Mouse (Mus musculus): ENCODE data around the gene Hsd17b12. TPM values are rescaled to one million over a fixed set of nuclear protein-coding genes. Genes with fewer than 3 reads are reported as not detected.

Gene Hsd17b12
- polyA plus RNA-seq, 1 experiment, result 97.4 TPM

- TF ChIP-seq MYOG (IDR thresholded peaks at IDR 0.05; ENCODE audit: control insufficient read depth, extremely low read depth, insufficient read length), result no peak
- TF ChIP-seq CEBPB (IDR thresholded peaks at IDR 0.05; ENCODE audit: low read depth), result no peak
- TF ChIP-seq FOSL1 (IDR thresholded peaks at IDR 0.05; ENCODE audit: insufficient read depth, low read length, poor library complexity, severe bottlenecking), result no peak
- no peak for TF ChIP-seq MYOD1 (IDR thresholded peaks at IDR 0.05; ENCODE audit: control insufficient read depth, insufficient read length, low read depth)
- no peak for TF ChIP-seq CTCF (IDR thresholded peaks at IDR 0.05; ENCODE audit: control insufficient read depth, insufficient read depth, insufficient read length)
- TF ChIP-seq USF1 (IDR thresholded peaks at IDR 0.05; ENCODE audit: low read depth), result no peak
- TF ChIP-seq MAX (IDR thresholded peaks at IDR 0.05), result no peak
- H3K36me3 ChIP-seq (ENCODE audit: control insufficient read depth, insufficient read depth), result peaks cover 7% of the 10 kb centered on the region
- H3K79me2 ChIP-seq (ENCODE audit: control insufficient read depth, insufficient read depth), result peaks cover 57% of the 10 kb centered on the region
- H3K79me3 ChIP-seq (ENCODE audit: low read depth), result peaks cover 54% of the 10 kb centered on the region
- H3K27me3 ChIP-seq (ENCODE audit: control insufficient read depth, insufficient read depth, insufficient read length), result no peaks in the 10 kb centered on the region
- H3ac ChIP-seq (ENCODE audit: control insufficient read depth, insufficient read length, low read depth), result peak overlapping the region; percentile 79
- H3K4me3 ChIP-seq (ENCODE audit: insufficient read depth, poor library complexity, severe bottlenecking), result peak overlapping the region; percentile 72
Measured at GRCm38 (mm10) chr2:94157051-94157450, 713 bp downstream of the Hsd17b12 start.

- no peak for TF ChIP-seq MYOG (IDR thresholded peaks at IDR 0.05; ENCODE audit: control insufficient read depth, extremely low read depth, insufficient read length)
- no peak for TF ChIP-seq USF1 (IDR thresholded peaks at IDR 0.05; ENCODE audit: low read depth)
- no peak for TF ChIP-seq MYOD1 (IDR thresholded peaks at IDR 0.05; ENCODE audit: control insufficient read depth, insufficient read length, low read depth)
- TF ChIP-seq CEBPB (IDR thresholded peaks at IDR 0.05; ENCODE audit: low read depth), result no peak
- no peak for TF ChIP-seq CTCF (IDR thresholded peaks at IDR 0.05; ENCODE audit: control insufficient read depth, insufficient read depth, insufficient read length)
- no peak for TF ChIP-seq FOSL1 (IDR thresholded peaks at IDR 0.05; ENCODE audit: insufficient read depth, low read length, poor library complexity, severe bottlenecking)
- no peak for TF ChIP-seq MAX (IDR thresholded peaks at IDR 0.05)
- H3K27me3 ChIP-seq (ENCODE audit: control insufficient read depth, insufficient read depth, insufficient read length), result no peaks in the 10 kb centered on the region
- peaks cover 4% of the 10 kb centered on the region for H3K36me3 ChIP-seq (ENCODE audit: control insufficient read depth, insufficient read depth)
- no peak overlapping the region for H3K4me3 ChIP-seq (ENCODE audit: insufficient read depth, poor library complexity, severe bottlenecking)
- H3K79me2 ChIP-seq (ENCODE audit: control insufficient read depth, insufficient read depth), result peaks cover 100% of the 10 kb centered on the region
- peaks cover 93% of the 10 kb centered on the region for H3K79me3 ChIP-seq (ENCODE audit: low read depth)
- H3ac ChIP-seq (ENCODE audit: control insufficient read depth, insufficient read length, low read depth), result no peak overlapping the region
Measured at GRCm38 (mm10) chr2:94145146-94145542, 12.6 kb downstream of the Hsd17b12 start.

GRCm38 (mm10) chr2:94144520-94145145, 13.1 kb downstream of the Hsd17b12 start:
- Histone ChIP-seq H3K27me3 (ENCODE audit: control insufficient read depth, insufficient read depth, insufficient read length) (no peaks in the 10 kb centered on the region), H3K79me3 (ENCODE audit: low read depth) (peaks cover 93% of the 10 kb centered on the region), H3K4me3 (ENCODE audit: insufficient read depth, poor library complexity, severe bottlenecking) (no peak overlapping the region), H3ac (ENCODE audit: control insufficient read depth, insufficient read length, low read depth) (no peak overlapping the region), H3K36me3 (ENCODE audit: control insufficient read depth, insufficient read depth) (peaks cover 7% of the 10 kb centered on the region), H3K79me2 (ENCODE audit: control insufficient read depth, insufficient read depth) (peaks cover 100% of the 10 kb centered on the region)
- no peak for TF ChIP-seq USF1 (IDR thresholded peaks at IDR 0.05; ENCODE audit: low read depth)
- TF ChIP-seq FOSL1 (IDR thresholded peaks at IDR 0.05; ENCODE audit: insufficient read depth, low read length, poor library complexity, severe bottlenecking), result no peak
- TF ChIP-seq MAX (IDR thresholded peaks at IDR 0.05), result no peak
- no peak for TF ChIP-seq CTCF (IDR thresholded peaks at IDR 0.05; ENCODE audit: control insufficient read depth, insufficient read depth, insufficient read length)
- TF ChIP-seq CEBPB (IDR thresholded peaks at IDR 0.05; ENCODE audit: low read depth), result no peak

GRCm38 (mm10) chr2:94141293-94141692, 16.5 kb downstream of the Hsd17b12 start:
- Histone ChIP-seq H3K79me2 (ENCODE audit: control insufficient read depth, insufficient read depth) (peaks cover 100% of the 10 kb centered on the region), H3K27me3 (ENCODE audit: control insufficient read depth, insufficient read depth, insufficient read length) (no peaks in the 10 kb centered on the region), H3ac (ENCODE audit: control insufficient read depth, insufficient read length, low read depth) (no peak overlapping the region), H3K36me3 (ENCODE audit: control insufficient read depth, insufficient read depth) (peaks cover 7% of the 10 kb centered on the region), H3K4me3 (ENCODE audit: insufficient read depth, poor library complexity, severe bottlenecking) (no peak overlapping the region), H3K79me3 (ENCODE audit: low read depth) (peaks cover 90% of the 10 kb centered on the region)
- TF ChIP-seq CEBPB (IDR thresholded peaks at IDR 0.05; ENCODE audit: low read depth), result no peak
- TF ChIP-seq USF1 (IDR thresholded peaks at IDR 0.05; ENCODE audit: low read depth), result no peak
- TF ChIP-seq MYOD1 (IDR thresholded peaks at IDR 0.05; ENCODE audit: control insufficient read depth, insufficient read length, low read depth), result no peak
- TF ChIP-seq MAX (IDR thresholded peaks at IDR 0.05), result no peak
- no peak for TF ChIP-seq CTCF (IDR thresholded peaks at IDR 0.05; ENCODE audit: control insufficient read depth, insufficient read depth, insufficient read length)
- TF ChIP-seq MYOG (IDR thresholded peaks at IDR 0.05; ENCODE audit: control insufficient read depth, extremely low read depth, insufficient read length), result no peak
- TF ChIP-seq FOSL1 (IDR thresholded peaks at IDR 0.05; ENCODE audit: insufficient read depth, low read length, poor library complexity, severe bottlenecking), result no peak

GRCm38 (mm10) chr2:94138469-94139390, 19.0 kb downstream of the Hsd17b12 start:
- Histone ChIP-seq H3K27me3 (ENCODE audit: control insufficient read depth, insufficient read depth, insufficient read length) (no peaks in the 10 kb centered on the region), H3ac (ENCODE audit: control insufficient read depth, insufficient read length, low read depth) (no peak overlapping the region), H3K79me3 (ENCODE audit: low read depth) (peaks cover 85% of the 10 kb centered on the region), H3K36me3 (ENCODE audit: control insufficient read depth, insufficient read depth) (peaks cover 3% of the 10 kb centered on the region), H3K79me2 (ENCODE audit: control insufficient read depth, insufficient read depth) (peaks cover 100% of the 10 kb centered on the region), H3K4me3 (ENCODE audit: insufficient read depth, poor library complexity, severe bottlenecking) (no peak overlapping the region)
- TF ChIP-seq MYOD1 (IDR thresholded peaks at IDR 0.05; ENCODE audit: control insufficient read depth, insufficient read length, low read depth), result no peak
- no peak for TF ChIP-seq MYOG (IDR thresholded peaks at IDR 0.05; ENCODE audit: control insufficient read depth, extremely low read depth, insufficient read length)
- no peak for TF ChIP-seq CTCF (IDR thresholded peaks at IDR 0.05; ENCODE audit: control insufficient read depth, insufficient read depth, insufficient read length)
- no peak for TF ChIP-seq FOSL1 (IDR thresholded peaks at IDR 0.05; ENCODE audit: insufficient read depth, low read length, poor library complexity, severe bottlenecking)
- no peak for TF ChIP-seq USF1 (IDR thresholded peaks at IDR 0.05; ENCODE audit: low read depth)
- no peak for TF ChIP-seq CEBPB (IDR thresholded peaks at IDR 0.05; ENCODE audit: low read depth)
- no peak for TF ChIP-seq MAX (IDR thresholded peaks at IDR 0.05)
